In genomic region chr15:40017597-40017996, GRCm38 (mm10) we compare ENCODE assay signal across 11 mouse cellular contexts.
DNase-seq lines count a peak whose midpoint lies in the region; ATAC-seq and TF ChIP-seq lines count a peak whose summit lies in the region.
"Had no signal": no experiment of that assay in that cellular context is flagged by ENCODE, and none has a peak within 500 bp of the region (broad histone marks: within the 10 kb centered on the region; RNA-seq: fewer than 3 reads in every experiment).

No protein-coding gene starts in this region.

- H3K4me2 ChIP-seq in forebrain, embryonic 13.5 days: peak overlapping the region; percentile 36
- peak overlapping the region; percentile 27; the same call in 1 of the 2 replicates for H3K4me2 ChIP-seq in intestine, embryonic 14.5 days (ENCODE audit: low read length)
- H3K4me2 ChIP-seq in intestine, embryonic 16.5 days (ENCODE audit: low read depth, low read length): no peak overlapping the region
- H3K4me2 ChIP-seq in lung, embryonic 16.5 days (ENCODE audit: low read depth, low read length): peak overlapping the region; percentile 46
- H3K4me2 ChIP-seq in lung, postnatal 0 days (replicated peaks; ENCODE audit: low read depth, low read length): no peak overlapping the region; the same call in 1 of the 2 replicates

- WGBS in forebrain, embryonic 13.5 days: 13% methylated on average over 6 of the region's 6 CpGs
- WGBS in forebrain, embryonic 10.5 days: 34% methylated on average over 6 of the region's 6 CpGs
- 24% methylated on average over 6 of the region's 6 CpGs for WGBS in intestine, embryonic 14.5 days
- WGBS in intestine, embryonic 16.5 days: 28% methylated on average over 6 of the region's 6 CpGs
- 16% methylated on average over 6 of the region's 6 CpGs for WGBS in lung, embryonic 16.5 days
- WGBS in lung, postnatal 0 days: 19% methylated on average over 6 of the region's 6 CpGs

- no peak overlapping the region for H3K9ac ChIP-seq in forebrain, embryonic 13.5 days
- no peak overlapping the region for H3K9ac ChIP-seq in intestine, embryonic 14.5 days (ENCODE audit: low read length)
- no peak overlapping the region for H3K9ac ChIP-seq in intestine, embryonic 16.5 days (ENCODE audit: low read depth, low read length)
- no peak overlapping the region for H3K9ac ChIP-seq in lung, embryonic 16.5 days (ENCODE audit: low read length)
- H3K9ac ChIP-seq in lung, postnatal 0 days (replicated peaks; ENCODE audit: low read depth): no peak overlapping the region

- H3K36me3 ChIP-seq in forebrain, embryonic 13.5 days (ENCODE audit: poor library complexity, severe bottlenecking): no peaks in the 10 kb centered on the region
- no peaks in the 10 kb centered on the region for H3K36me3 ChIP-seq in forebrain, embryonic 10.5 days (replicated peaks)
- H3K36me3 ChIP-seq in intestine, embryonic 14.5 days (ENCODE audit: control insufficient read depth, insufficient read depth, low read length): no peaks in the 10 kb centered on the region
- no peaks in the 10 kb centered on the region for H3K36me3 ChIP-seq in intestine, embryonic 16.5 days (ENCODE audit: control insufficient read depth, insufficient read depth, low read length)
- H3K36me3 ChIP-seq in lung, embryonic 16.5 days (ENCODE audit: control insufficient read depth, insufficient read depth, low read length): no peaks in the 10 kb centered on the region
- H3K36me3 ChIP-seq in lung, postnatal 0 days (ENCODE audit: insufficient read depth, low read length): no peaks in the 10 kb centered on the region

- H3K9me3 ChIP-seq in forebrain, embryonic 13.5 days (replicated peaks): no peaks in the 10 kb centered on the region
- H3K9me3 ChIP-seq in forebrain, embryonic 10.5 days: no peaks in the 10 kb centered on the region
- H3K9me3 ChIP-seq in intestine, embryonic 14.5 days (ENCODE audit: control insufficient read depth, low read length): no peaks in the 10 kb centered on the region
- H3K9me3 ChIP-seq in intestine, embryonic 16.5 days (ENCODE audit: control insufficient read depth, low read length): no peaks in the 10 kb centered on the region
- H3K9me3 ChIP-seq in lung, embryonic 16.5 days (ENCODE audit: control insufficient read depth, low read length): no peaks in the 10 kb centered on the region
- no peaks in the 10 kb centered on the region for H3K9me3 ChIP-seq in lung, postnatal 0 days (ENCODE audit: low read length)

- H3K27ac ChIP-seq in forebrain, embryonic 13.5 days: no peak overlapping the region
- no peak overlapping the region for H3K27ac ChIP-seq in forebrain, embryonic 10.5 days
- no peak overlapping the region for H3K27ac ChIP-seq in intestine, embryonic 14.5 days (ENCODE audit: low read depth)
- H3K27ac ChIP-seq in intestine, embryonic 16.5 days (ENCODE audit: low read length): no peak overlapping the region
- no peak overlapping the region; the same call in 1 of the 2 replicates for H3K27ac ChIP-seq in lung, embryonic 16.5 days (ENCODE audit: low read length)
- H3K27ac ChIP-seq in lung, postnatal 0 days (ENCODE audit: low read length): no peak overlapping the region

- peaks cover 21% of the 10 kb centered on the region for H3K4me1 ChIP-seq in forebrain, embryonic 13.5 days
- H3K4me1 ChIP-seq in forebrain, embryonic 10.5 days: peaks cover 20% of the 10 kb centered on the region
- peaks cover 9% of the 10 kb centered on the region for H3K4me1 ChIP-seq in intestine, embryonic 14.5 days (replicated peaks; ENCODE audit: control insufficient read depth, insufficient read depth, low read length)
- H3K4me1 ChIP-seq in intestine, embryonic 16.5 days (ENCODE audit: control insufficient read depth, insufficient read depth, low read length): no peaks in the 10 kb centered on the region
- peaks cover 15% of the 10 kb centered on the region for H3K4me1 ChIP-seq in lung, embryonic 16.5 days (replicated peaks; ENCODE audit: control insufficient read depth, insufficient read depth, low read length)
- no peaks in the 10 kb centered on the region for H3K4me1 ChIP-seq in lung, postnatal 0 days (ENCODE audit: insufficient read depth, low read depth, low read length)

- no peaks in the 10 kb centered on the region for H3K27me3 ChIP-seq in forebrain, embryonic 13.5 days
- H3K27me3 ChIP-seq in forebrain, embryonic 10.5 days (ENCODE audit: poor library complexity, severe bottlenecking): no peaks in the 10 kb centered on the region
- no peaks in the 10 kb centered on the region for H3K27me3 ChIP-seq in intestine, embryonic 14.5 days (replicated peaks; ENCODE audit: control insufficient read depth, insufficient read depth, low read length)
- H3K27me3 ChIP-seq in intestine, embryonic 16.5 days (replicated peaks; ENCODE audit: control insufficient read depth, insufficient read depth, low read length): no peaks in the 10 kb centered on the region
- no peaks in the 10 kb centered on the region for H3K27me3 ChIP-seq in lung, embryonic 16.5 days (ENCODE audit: control insufficient read depth, insufficient read depth, low read depth, low read length)
- H3K27me3 ChIP-seq in lung, postnatal 0 days (replicated peaks; ENCODE audit: insufficient read depth, low read length): no peaks in the 10 kb centered on the region

- no peak overlapping the region for H3K4me3 ChIP-seq in forebrain, embryonic 13.5 days
- H3K4me3 ChIP-seq in forebrain, embryonic 10.5 days: no peak overlapping the region
- no peak overlapping the region for H3K4me3 ChIP-seq in intestine, embryonic 14.5 days (ENCODE audit: low read depth, low read length)
- no peak overlapping the region for H3K4me3 ChIP-seq in intestine, embryonic 16.5 days (ENCODE audit: low read length)
- H3K4me3 ChIP-seq in lung, embryonic 16.5 days (ENCODE audit: low read length): no peak overlapping the region
- H3K4me3 ChIP-seq in lung, postnatal 0 days (ENCODE audit: low read depth, low read length): no peak overlapping the region

- no peak for DNase-seq in forebrain, embryonic 10.5 days (ENCODE audit: extremely low spot score, low spot score)
- DNase-seq in intestine, embryonic 14.5 days (ENCODE audit: low spot score): no peak
- no peak for DNase-seq in lung, postnatal 0 days (ENCODE audit: low spot score)
- peak; percentile 17 for DNase-seq in retina, embryonic 14.5 days (ENCODE audit: low spot score)
- no peak for DNase-seq in cerebellum, adult 11-12 months
- DNase-seq: cerebellum, adult 8-10 months; gastrocnemius, postnatal 14 days; thymus, adult 18-20 months had no signal

- TF ChIP-seq EP300 in lung, postnatal 0 days (IDR thresholded peaks at IDR 0.05): no peak

- TF ChIP-seq CTCF in lung, postnatal 0 days (IDR thresholded peaks at IDR 0.05): no peak

- no peak for ATAC-seq in forebrain, embryonic 13.5 days
- ATAC-seq in intestine, embryonic 14.5 days (replicated peaks; ENCODE audit: low FRiP score, low TSS enrichment, low read depth): no peak
- no peak for ATAC-seq in intestine, embryonic 16.5 days
- ATAC-seq in lung, embryonic 16.5 days (ENCODE audit: low read depth): peak; percentile 49
- no peak for ATAC-seq in lung, postnatal 0 days

Comparison
In these comparisons a context has a peak if more than half of its experiments do, and no peak if none do; other contexts are left out.
1. H3K4me2 ChIP-seq: peak in forebrain, embryonic 13.5 days (single experiment), intestine, embryonic 14.5 days (single experiment) and lung, embryonic 16.5 days (single experiment); none in intestine, embryonic 16.5 days (single experiment) and lung, postnatal 0 days (single experiment).